Mouse (Mus musculus) myocyte (in vitro differentiated cells): ENCODE data around the gene Dcun1d3.

Experiments
- MYOD1 ChIP-seq, 3 experiments: IDR thresholded peaks; one replicate each; pipeline ENCODE4 v1.6.1; 2011; ENCODE audit warnings: control low read depth in 2 of 3, low read depth in 2 of 3, mild to moderate bottlenecking in 2 of 3, moderate library complexity in 1 of 3; ENCODE audit not compliant: insufficient read length in 2 of 3, control insufficient read depth in 1 of 3
- POLR2A ChIP-seq: IDR thresholded peaks from one replicate; pipeline ENCODE4 v1.6.1; 2011; ENCODE audit warnings: low read depth, mild to moderate bottlenecking, control low read depth, moderate library complexity; ENCODE audit not compliant: insufficient read length
- POLR2AphosphoS2 ChIP-seq: IDR thresholded peaks from one replicate; pipeline ENCODE4 v1.6.1; 2011; ENCODE audit warnings: low read depth, control low read depth; ENCODE audit not compliant: insufficient read length
- SRF ChIP-seq: IDR thresholded peaks from one replicate; pipeline ENCODE4 v1.6.1; 2011; ENCODE audit warnings: low read depth; ENCODE audit not compliant: control insufficient read depth, insufficient read length
- TCF12 ChIP-seq: IDR thresholded peaks from one replicate; pipeline ENCODE4 v1.6.1; 2011; ENCODE audit warnings: mild to moderate bottlenecking, control low read depth; ENCODE audit not compliant: poor library complexity, insufficient read depth, severe bottlenecking
- USF1 ChIP-seq: IDR thresholded peaks from one replicate; pipeline ENCODE4 v1.6.1; 2011; ENCODE audit warnings: low read depth, mild to moderate bottlenecking, control low read depth, moderate library complexity

- TF ChIP-seq USF1: no peak
- TF ChIP-seq POLR2A: no peak
- no peak for TF ChIP-seq MYOD1 (IDR thresholded peaks at IDR 0.05; ENCODE audit: control insufficient read depth in 1 of 3, insufficient read length in 2 of 3, low read depth in 2 of 3)
- no peak for TF ChIP-seq SRF
- TF ChIP-seq POLR2AphosphoS2: no peak
- TF ChIP-seq TCF12: no peak
Measured at GRCm38 (mm10) chr7:119835996-119836777, 59.9 kb downstream of the Dcun1d3 start.
